Mouse (Mus musculus): ENCODE measurements around the gene Hspa4.
"Not testable (repeated sequence)": the region's sequence is repeated elsewhere in the genome, so short reads cannot be mapped to it uniquely, and the experiment has no call there.

Hspa4 gene

DNA sequence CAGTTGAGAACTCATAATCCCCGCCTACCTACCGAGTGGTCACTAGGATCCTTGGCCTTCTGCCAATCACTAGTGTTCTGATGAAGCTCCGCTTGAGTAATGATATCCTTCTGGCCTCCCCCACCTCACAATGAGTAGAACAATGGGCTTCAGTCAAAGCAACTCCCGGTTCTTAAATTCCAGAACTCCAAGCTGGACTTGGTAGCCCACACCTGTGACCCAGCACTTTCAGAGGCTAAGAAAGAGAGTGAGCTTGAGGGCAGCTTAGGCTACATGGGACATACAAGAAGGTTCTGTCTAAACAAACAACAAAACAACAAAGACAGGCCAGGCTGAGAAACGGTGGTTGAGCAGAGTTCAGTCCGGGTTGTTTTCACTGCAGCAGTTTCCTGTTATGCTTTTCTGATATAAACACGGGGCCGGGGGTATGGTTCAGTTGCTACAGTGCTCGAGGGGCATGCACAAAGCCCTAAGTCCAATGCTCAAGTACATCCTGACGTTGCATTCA lies 7.4 kb upstream of the Hspa4 start:
- no peak for DNase-seq (ENCODE audit: low spot score in 2 of 2)

DNA sequence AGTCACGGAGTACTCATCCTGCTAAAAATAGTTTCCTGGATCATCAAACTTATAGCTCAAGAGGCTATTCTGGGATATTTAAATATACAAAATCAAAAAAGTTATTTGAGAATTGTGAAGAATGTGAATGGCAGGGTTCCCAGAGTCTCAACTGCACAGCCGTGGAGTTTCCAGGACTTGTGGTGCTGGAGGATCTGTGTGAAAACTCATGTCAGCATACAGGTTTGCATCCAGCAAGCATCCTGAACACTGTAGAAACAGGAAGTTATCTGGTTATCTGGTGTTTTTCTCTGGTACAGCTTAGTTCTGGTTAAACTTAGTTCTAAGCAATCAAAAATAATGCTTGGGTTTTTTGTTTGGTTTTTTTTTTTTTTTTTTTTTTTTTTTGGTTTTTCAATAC lies 6.7 kb upstream of the Hspa4 start:
- no peak for DNase-seq (ENCODE audit: low spot score in 2 of 2)

DNA sequence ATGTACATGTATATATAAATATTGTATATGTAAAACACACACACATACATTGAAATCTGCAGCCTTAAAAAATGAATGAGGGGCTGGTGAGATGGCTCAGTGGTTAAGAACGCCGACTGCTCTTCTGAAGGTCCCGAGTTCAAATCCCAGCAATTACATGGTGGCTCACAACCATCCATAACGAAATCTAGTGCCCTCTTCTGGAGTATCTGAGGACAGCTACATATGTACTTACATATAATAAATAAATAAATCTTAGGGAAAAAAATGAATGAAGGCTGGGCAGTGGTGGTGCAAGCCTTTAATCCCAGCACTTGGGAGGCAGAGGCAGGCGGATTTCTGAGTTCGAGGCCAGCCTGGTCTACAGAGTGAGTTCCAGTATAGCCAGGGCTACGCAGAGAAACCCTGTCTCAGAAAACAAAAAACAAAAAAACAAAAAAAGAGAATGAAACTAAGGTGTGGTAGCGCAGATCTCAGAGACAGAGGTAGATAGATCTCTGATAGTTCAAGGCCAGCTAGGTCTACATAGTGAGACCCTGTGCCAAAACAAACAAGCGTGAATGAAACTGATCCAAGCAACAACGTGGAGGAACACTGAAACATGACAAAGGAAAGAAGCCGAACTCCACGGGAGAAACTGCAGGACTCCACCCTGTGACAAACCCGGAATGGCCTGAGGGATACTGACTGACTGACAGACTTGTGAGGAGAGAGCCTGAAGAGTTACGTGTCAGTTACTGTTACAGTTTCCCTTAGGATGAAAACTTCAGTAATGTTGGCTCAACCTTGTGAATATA lies 4.0 kb upstream of the Hspa4 start:
- DNase-seq (ENCODE audit: low spot score in 2 of 2) = no peak

DNA sequence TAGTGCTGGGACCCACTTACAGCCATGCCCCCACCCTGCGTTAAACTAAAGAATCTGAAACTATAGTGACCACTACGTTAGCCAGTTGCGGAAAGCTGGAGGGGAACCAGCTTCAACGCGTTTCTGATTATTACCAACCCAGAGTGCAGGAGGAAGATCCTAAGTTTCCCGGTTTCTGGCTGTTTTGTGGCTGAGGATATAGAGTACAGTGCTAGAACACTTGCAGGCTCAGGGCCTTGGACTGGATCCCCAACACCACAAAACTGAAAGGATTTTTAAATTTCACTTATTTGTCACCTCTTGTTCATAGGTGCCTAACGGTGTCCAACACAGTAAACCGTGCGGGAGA lies 884 bp upstream of the Hspa4 start:
- no peak for DNase-seq (ENCODE audit: low spot score in 2 of 2)

DNA sequence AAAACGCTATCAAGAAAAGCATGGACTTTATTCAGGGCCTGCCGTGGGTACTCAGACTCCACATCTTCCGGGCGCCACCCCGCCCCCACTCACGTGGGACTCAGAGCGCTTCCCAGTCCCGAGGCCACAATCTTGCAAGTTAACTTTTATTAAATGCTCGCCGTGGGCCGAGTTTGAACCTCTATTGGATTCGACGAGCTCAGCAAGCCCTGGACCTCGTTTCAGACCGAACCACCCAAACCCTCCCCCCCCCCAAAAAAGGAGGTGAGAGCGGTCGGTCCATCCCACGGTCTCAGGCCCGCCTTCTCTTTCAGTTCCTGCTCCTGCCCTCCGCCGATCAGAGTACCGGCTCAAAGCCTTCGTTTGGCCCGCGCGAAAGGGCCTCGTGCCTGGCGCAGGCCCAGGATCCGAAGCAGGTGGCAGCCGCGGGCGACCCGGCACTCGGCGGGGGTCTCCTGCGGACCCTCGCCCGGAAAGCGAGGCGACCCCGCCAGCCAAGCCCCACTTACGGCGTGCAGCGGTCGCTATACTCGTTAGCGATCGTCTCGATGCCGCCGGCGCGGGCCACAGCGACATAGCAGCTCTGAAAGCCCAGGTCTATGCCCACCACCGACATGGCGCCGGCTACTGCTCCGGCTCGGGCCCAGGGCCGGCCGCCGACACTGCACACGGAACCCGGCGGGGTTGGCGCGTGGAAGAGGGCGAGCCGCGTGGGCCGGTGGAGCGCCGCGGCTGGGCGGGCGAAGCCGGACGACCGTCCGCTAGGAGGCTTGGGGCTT lies 517 bp downstream of the Hspa4 start:
- peak in 1 of 2 experiments; percentile 52 for DNase-seq (ENCODE audit: low spot score in 2 of 2)

DNA sequence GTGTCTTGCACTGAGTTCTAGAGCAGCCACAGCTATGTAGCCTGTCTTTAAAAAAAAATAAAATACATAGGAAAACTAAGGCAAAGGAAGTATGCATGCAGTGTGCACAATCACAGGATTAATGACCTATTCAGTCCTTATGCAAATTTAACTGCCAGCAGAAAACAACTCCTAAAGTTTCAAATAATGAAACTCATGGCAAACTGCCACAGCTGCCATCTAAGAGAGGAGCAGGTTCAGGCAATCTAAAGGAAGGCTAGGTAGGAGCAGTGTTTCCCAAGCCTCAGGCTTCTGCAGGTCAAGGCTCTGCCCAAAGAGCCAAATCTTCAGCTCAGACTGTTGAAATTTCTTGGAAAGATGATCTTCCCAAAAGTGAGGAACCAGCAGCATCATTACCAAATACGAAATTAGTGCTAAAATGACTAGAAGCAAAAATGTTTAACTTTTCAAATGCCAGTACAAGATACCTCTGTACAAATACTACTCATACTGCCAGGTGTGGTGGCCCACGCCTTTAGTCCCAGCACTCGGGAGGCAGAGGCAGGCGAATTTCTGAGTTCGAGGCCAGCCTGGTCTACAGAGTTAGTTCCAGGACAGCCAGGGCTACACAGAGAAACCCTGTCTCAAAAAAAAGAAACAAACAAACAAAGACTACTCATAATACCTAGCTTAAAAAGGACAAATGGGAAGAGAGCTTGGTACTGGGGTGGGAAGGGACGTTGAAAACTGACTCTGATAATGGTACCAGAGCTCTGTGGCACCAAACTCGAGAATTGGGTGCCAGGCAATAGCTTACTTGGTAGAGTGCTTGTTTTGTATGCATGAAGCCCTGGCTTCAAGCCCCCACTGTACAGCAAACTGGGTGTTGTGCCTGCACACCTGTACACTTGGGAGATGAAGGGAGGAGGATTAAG lies 2.1 kb downstream of the Hspa4 start:
- DNase-seq (ENCODE audit: low spot score in 2 of 2) = no peak

DNA sequence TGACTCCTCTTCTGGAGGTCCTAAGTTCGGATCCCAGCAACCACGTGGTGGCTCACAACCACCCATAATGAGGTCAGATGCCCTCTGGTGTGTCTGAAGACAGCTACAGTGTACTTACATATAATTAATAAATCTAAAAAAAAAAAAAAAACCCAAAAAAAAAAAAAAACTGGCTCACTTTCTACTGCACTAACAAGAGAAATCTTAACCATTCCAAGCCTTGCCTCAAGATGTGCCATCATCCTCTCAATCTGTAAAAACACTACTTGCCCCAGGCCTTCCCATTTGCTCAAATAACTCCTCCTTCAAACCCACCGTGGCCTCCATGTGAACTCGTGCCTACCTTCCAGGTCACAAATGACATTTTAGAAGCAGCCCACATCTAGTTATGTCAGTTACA lies 3.4 kb downstream of the Hspa4 start:
- DNase-seq (ENCODE audit: low spot score in 2 of 2) = no peak

DNA sequence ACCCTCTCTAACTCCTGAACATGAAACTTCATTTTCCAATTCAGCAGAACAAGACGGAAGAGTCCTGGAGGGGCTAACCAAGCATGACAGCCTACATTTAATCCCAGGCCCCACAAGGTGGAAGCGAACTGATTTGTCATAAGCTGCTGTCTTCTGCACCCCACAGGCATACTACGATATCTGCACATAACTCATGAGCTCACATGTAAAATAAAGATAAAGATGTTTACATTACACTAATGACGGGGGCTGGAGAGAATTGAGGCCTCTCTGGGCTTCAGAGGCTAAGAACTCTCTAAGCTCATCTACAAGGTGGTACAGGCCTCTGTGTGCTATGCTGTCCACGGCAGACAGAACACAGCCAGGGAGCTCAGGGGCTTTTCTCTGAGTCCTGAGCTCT lies 5.8 kb downstream of the Hspa4 start:
- DNase-seq (ENCODE audit: low spot score in 2 of 2) = no peak

DNA sequence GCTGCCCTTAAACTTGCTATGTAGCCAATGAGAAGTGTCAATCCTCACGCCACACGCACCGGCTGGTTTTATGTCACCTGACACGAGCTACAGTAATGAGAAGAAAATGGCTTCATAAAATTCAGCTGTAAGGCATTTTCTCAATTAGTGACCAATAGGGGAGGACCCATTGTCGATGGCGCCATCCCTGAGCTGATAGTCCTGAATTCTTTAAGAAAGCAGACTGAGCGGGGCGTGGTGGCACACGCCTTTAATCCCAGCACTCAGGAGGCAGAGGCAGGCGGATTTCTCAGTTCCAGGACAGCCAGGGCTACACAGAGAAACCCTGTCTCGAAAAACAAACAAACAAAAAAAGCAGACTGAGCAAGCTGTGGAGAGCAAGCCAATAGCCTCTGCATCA lies 9.4 kb downstream of the Hspa4 start:
- no peak for DNase-seq (ENCODE audit: low spot score in 2 of 2)

DNA sequence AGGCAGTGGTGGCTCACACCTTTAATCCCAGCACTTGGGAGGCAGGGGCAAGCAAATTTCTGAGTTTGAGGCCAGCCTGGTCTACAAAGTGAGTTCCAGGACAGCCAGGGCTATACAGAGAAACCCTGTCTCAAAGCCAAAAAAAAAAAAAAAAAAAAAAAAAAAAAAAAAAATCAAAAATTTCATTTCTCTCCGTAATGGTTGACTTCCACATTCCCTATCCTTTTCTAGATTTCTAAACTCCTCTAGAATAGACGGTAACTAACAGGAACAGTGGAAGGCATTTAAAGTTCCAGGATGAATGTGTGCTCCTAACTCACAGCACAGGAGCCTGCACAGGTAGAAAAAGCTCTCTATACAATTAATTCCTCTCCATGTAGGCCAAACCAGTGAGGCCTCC lies 10.1 kb downstream of the Hspa4 start:
- not testable (repeated sequence) for DNase-seq (ENCODE audit: low spot score in 2 of 2)

DNA sequence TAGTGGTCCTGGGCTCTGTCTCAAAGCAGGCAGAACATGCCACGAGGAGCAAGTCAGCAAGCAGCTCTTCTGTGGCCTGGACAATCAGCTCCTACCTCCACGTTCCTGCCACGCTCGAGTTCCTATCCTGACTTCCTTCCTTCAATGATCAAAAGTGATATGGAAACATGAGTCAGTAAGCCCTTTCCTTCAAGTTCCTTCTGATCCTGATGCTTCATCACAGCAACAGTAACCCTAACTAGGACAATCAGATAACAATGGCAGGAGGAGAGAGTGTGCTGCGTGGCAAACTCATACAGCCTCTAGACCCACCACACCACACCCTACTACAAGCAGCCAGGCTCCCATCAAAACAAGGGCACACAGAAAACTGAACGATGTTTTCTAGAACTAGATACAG lies 14.4 kb downstream of the Hspa4 start:
- no peak for DNase-seq (ENCODE audit: low spot score in 2 of 2)

DNA sequence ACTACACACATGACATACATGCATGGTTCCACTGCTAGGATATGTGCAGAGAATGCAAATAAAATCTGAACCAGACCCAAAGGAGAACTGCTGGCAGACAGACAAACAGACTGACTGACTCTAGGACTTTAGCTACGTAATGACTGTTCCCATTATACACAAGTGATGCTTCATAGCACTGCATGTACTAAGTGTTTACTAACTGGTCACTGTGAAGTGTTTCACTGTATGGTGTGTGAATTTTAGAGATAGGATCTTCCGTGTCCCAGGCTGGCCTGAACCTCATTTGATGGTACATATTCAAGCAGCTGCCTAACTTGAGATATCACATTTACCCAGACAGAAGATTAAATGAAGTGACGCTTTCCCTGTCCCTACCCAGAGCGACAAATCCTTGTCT lies 21.8 kb downstream of the Hspa4 start:
- DNase-seq (ENCODE audit: low spot score in 2 of 2) = no peak

DNA sequence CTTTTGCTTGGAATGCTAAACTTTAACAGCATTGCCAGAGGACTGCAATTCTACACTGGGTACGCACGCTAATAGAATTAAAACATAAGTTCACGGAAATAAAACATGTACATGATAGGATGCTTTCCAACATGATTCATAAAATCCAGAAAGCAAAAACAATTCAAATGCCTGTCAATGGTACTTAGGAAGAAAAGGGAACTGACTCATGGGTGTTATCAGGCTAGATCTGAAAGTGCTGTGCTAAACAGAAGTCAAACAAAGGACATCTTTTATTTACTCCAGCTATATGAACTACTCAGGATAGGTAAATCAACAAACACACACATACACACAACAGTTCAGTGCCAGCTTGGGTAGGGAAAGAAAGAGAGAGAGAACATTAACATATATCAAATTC lies 24.9 kb downstream of the Hspa4 start:
- DNase-seq (ENCODE audit: low spot score in 2 of 2) = no peak

DNA sequence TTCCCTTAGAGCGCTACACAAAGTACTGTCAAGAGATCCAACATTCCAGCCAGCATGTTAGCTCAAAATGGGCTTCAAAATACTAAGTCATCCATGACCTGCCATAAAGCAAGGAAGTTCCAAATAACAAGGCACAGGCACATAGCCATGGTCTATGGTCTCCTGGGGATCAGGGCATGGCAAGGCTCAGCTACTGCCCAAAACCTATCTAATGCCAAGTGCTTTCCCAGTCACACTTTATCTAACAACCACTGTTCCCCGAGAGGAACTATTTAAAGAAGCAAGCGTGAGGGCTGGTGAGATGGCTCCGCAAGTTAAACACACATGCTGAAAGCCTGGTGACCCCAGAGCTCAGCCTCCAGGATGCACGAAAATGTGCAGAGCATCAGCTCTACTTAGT lies 26.9 kb downstream of the Hspa4 start:
- no peak for DNase-seq (ENCODE audit: low spot score in 2 of 2)

DNA sequence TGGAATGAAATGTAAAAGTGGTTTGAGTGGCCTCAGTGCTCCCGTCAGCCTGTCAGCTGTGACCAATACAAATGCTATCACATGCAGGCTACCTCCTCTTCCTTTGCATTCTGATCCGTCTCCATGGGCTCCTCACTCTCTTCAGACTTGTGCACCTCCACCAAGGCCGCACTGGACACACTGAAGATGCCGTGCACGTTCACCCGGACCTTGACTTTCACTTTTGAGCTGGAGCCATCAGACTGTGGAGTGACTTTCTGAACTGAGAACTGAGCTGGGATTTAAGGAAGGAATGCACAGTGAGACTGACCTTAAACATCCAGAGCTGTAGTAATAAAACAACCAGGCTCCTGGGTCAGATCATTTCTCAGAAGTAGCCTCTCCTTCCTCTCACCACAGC lies 30.7 kb downstream of the Hspa4 start:
- DNase-seq (ENCODE audit: low spot score in 2 of 2) = no peak

DNA sequence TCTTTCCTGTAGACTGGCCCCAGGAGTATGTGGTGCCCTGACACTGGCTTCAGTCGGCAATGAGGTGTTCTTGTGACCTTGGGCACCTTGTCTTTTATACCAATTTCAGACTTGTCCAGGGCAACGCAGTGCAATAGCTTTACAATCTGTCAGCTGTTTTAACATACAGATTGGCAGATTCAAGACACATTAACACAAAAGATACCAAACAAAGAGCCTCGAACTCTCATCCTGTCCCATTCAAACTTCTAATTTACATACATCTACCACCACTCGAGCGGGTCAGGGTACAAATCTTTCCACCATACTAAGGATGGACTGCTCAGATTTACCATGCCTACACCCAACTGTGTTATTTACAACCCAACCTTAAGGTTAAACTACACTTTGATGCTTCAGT lies 39.7 kb downstream of the Hspa4 start:
- no peak for DNase-seq (ENCODE audit: low spot score in 2 of 2)

DNA sequence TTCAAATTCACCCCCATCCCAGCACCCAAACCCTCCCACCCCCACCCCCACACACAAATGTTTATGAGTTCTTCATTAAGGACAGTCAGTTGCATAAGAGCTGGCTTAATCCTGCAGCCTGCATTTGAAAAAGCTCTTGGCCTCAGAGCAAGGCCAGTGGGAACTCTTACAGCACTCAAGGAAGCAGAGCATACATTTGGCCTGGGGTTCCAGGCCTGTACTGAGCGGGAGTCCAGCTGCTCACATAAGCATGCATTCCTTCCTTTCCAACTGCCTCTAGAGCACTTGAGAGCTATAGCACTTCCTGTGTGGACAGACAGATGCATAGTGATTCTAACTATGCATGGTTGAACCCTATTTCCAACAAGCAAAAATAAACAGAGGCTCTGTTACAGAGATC lies 40.2 kb downstream of the Hspa4 start:
- no peak for DNase-seq (ENCODE audit: low spot score in 2 of 2)

DNA sequence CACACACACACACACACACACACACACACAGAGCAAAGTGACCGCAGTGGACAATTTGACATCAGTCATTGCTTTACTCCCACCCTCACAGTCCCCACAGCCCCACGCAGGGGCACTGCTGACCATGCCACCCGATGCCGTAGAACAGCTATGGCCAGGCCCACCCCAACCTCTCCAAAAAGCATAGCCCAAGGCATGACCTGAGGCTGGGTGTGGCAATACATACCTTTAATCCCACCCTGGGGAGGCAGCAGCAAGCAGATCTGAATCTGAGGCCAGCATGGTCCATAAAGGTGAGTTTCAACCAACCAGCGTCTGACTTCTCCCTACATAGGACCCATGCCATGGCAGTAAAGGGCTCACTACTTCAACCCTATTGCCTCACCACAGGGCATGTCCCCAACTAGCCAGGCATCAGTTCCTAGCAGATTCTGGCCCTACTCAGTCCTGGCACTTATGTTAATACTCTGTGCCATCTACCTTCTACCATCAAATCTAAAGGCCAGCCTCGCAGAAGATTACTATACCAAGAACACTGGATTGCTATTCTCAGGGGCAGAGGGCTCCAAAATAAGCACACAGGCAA lies 41.1 kb downstream of the Hspa4 start:
- no peak for DNase-seq (ENCODE audit: low spot score in 2 of 2)

DNA sequence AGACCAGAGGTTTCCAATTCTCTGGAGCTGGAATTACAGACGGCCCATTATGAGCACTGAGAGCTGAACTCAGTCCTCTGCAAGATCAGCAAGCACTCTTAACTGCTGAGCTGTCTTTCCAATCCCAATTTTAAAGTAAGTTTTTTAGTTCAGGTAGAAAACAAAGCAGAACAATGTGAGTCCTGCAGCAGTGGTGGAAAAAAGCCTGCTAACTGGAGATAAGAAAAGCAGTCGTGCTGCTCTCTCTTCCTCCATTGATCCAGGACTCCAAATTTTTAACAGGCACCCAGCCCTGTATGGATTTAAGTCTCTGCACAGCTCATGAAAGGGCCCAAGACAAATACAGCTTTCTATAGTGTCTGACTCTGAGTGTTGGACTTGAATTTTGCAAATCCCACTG lies 43.3 kb downstream of the Hspa4 start:
- no peak for DNase-seq (ENCODE audit: low spot score in 2 of 2)

DNA sequence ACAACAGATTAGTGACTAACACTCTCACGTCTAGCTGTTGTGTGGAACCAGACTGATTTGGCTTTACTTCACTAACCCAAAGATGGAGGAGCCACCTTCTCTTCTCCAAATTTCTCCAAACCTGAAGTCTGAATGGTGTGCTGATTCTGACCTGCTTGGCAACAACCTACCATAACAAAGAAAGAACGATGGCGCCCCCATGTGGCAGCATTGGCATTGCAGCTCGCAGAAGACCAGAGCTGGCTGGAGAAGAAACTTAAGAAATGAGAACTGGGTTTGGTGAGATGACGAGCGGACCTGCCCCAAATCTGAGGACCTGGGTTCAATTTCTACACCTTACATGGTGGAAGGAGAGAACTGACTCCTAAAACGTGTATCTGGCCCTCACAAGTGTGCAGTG lies 45.3 kb downstream of the Hspa4 start:
- peak; percentile 90 to 92 for DNase-seq (ENCODE audit: low spot score in 2 of 2)

DNA sequence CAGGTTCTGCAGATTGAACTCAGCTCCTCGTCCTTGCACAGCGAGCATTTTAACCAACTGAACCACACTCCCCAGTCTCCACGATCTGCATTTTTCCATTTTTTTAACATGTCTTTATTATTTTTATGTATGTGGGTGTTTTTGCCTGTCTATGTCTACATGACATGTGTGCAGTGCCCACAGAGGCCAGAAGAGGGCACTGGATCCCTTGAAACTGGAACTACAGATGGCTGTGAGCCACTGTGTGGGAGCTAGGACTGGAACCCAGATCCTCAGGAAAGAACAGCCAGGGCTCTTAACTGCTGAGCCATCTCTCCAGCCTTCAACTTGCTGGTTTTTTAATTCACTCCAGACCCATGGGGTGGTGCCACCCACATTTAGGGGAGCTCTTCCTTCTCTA lies 45.8 kb downstream of the Hspa4 start:
- DNase-seq (ENCODE audit: low spot score in 2 of 2) = peak in 1 of 2 experiments; percentile 25
